Mouse (Mus musculus) neural tube, embryonic 12.5 days (tissue): ENCODE data around the gene Theg. TPM values are rescaled to one million over a fixed set of nuclear protein-coding genes. Genes with fewer than 3 reads are reported as not detected.
A peak's percentile ranks its signal among the peaks of the same experiment; 100 is the strongest.

ENCODE experiments used
- ATAC-seq: fragments of 200-750 bp; cut with Nextera tagmentation; 2 replicates; pipeline ENCODE4 v1.8.0; 2017; ENCODE audit warnings: low read depth, mild to moderate bottlenecking, moderate TSS enrichment, moderate library complexity; ENCODE audit not compliant: low FRiP score
- H3K27ac ChIP-seq: fragments of 300-500 bp; sonication (generic); 2 replicates; pipeline ENCODE4 v1.5.1; 2016
- H3K27me3 ChIP-seq: fragments of 300-500 bp; sonication (generic); replicated peaks from 2 replicates; pipeline ENCODE4 v1.6.1; 2016; ENCODE audit warnings: mild to moderate bottlenecking
- H3K36me3 ChIP-seq: fragments of 300-500 bp; sonication (generic); 2 replicates; pipeline ENCODE4 v1.6.1; 2016; ENCODE audit warnings: mild to moderate bottlenecking
- H3K4me1 ChIP-seq: fragments of 300-500 bp; sonication (generic); 2 replicates; pipeline ENCODE4 v1.6.1; 2016
- H3K4me2 ChIP-seq: fragments of 300-500 bp; sonication (generic); replicated peaks from 2 replicates; pipeline ENCODE4 v1.6.1; 2016; ENCODE audit warnings: mild to moderate bottlenecking
- H3K4me3 ChIP-seq: fragments of 300-500 bp; sonication (generic); 2 replicates; pipeline ENCODE4 v1.5.1; 2016
- H3K9ac ChIP-seq: fragments of 300-500 bp; sonication (generic); 2 replicates; pipeline ENCODE4 v1.6.1; 2016; ENCODE audit warnings: mild to moderate bottlenecking
- H3K9me3 ChIP-seq: fragments of 300-500 bp; sonication (generic); 2 replicates; pipeline ENCODE4 v1.6.1; 2016; ENCODE audit warnings: mild to moderate bottlenecking
- WGBS: fragments of 180-500 bp; shearing (Covaris S2); methylation state at CpG from one replicate; pipeline ENCODE4 v1.1.7; 2016; 5-methylcytosine and 5-hydroxymethylcytosine counted together
- polyA plus RNA-seq: library from polyadenylated mRNA; unstranded; fragments of >200 nt; fragmentation: Nextera tagmentation; extraction: Ambion mirVana; gene quantifications from 2 replicates; pipeline ENCODE4 v1.2.1, GENCODE M21; 2016

Gene Theg
- polyA plus RNA-seq, 1 experiment from 2014 or later = not detected

- 11% methylated on average over 51 of the region's 51 CpGs for WGBS
- H3K4me1 ChIP-seq = peaks cover 24% of the 10 kb centered on the region
- ATAC-seq = peak; percentile 38
- H3K9ac ChIP-seq = peak overlapping the region; percentile 9; the same call in 1 of the 2 replicates
- no peaks in the 10 kb centered on the region for H3K36me3 ChIP-seq
- no peaks in the 10 kb centered on the region for H3K9me3 ChIP-seq
- peak overlapping the region; percentile 5; the same call in 1 of the 2 replicates for H3K4me3 ChIP-seq
- H3K27me3 ChIP-seq = peaks cover 29% of the 10 kb centered on the region
- H3K4me2 ChIP-seq = peak overlapping the region; percentile 100
- H3K27ac ChIP-seq = no peak overlapping the region
Observed at GRCm38 (mm10) chr10:79612192-79613135, 25.3 kb upstream of the Theg start.

GRCm38 (mm10) chr10:79611296-79611695 is 24.2 kb upstream of the Theg start:
- H3K4me2 ChIP-seq = peak overlapping the region; percentile 100; the same call in 1 of the 2 replicates
- ATAC-seq = no peak
- H3K27me3 ChIP-seq = peaks cover 29% of the 10 kb centered on the region
- H3K9ac ChIP-seq = no peak overlapping the region
- H3K27ac ChIP-seq = no peak overlapping the region
- peaks cover 24% of the 10 kb centered on the region for H3K4me1 ChIP-seq
- WGBS = 33% methylated on average over 5 of the region's 5 CpGs
- no peaks in the 10 kb centered on the region for H3K9me3 ChIP-seq
- H3K4me3 ChIP-seq = no peak overlapping the region
- H3K36me3 ChIP-seq = no peaks in the 10 kb centered on the region

GRCm38 (mm10) chr10:79609276-79609675 is 22.1 kb upstream of the Theg start:
- Histone ChIP-seq H3K27ac (no peak overlapping the region), H3K9me3 (no peaks in the 10 kb centered on the region), H3K4me2 (no peak overlapping the region), H3K27me3 (peaks cover 29% of the 10 kb centered on the region), H3K4me1 (peaks cover 24% of the 10 kb centered on the region), H3K9ac (no peak overlapping the region), H3K36me3 (no peaks in the 10 kb centered on the region), H3K4me3 (no peak overlapping the region)
- WGBS = 76% methylated on average over 3 of the region's 3 CpGs
- no peak for ATAC-seq

- no peak for ATAC-seq
Observed at GRCm38 (mm10) chr10:79607892-79608291, 20.8 kb upstream of the Theg start.

GRCm38 (mm10) chr10:79606537-79606936 is 19.4 kb upstream of the Theg start:
- no peak overlapping the region for H3K27ac ChIP-seq
- peaks cover 7% of the 10 kb centered on the region for H3K27me3 ChIP-seq
- no peaks in the 10 kb centered on the region for H3K36me3 ChIP-seq
- no peak overlapping the region for H3K4me2 ChIP-seq
- no peak overlapping the region for H3K4me3 ChIP-seq
- H3K9me3 ChIP-seq = no peaks in the 10 kb centered on the region
- no peak overlapping the region for H3K9ac ChIP-seq
- no peak for ATAC-seq
- H3K4me1 ChIP-seq = peaks cover under 1% of the 10 kb centered on the region; the same call in 1 of the 2 replicates
- 67% methylated on average over 4 of the region's 4 CpGs for WGBS

More at GRCm38 (mm10) chr10:79607892-79608291, 20.8 kb upstream of the Theg start:
- no peaks in the 10 kb centered on the region for H3K9me3 ChIP-seq
- no peak overlapping the region for H3K9ac ChIP-seq
- no peak overlapping the region for H3K27ac ChIP-seq
- H3K4me3 ChIP-seq = no peak overlapping the region
- peaks cover 14% of the 10 kb centered on the region; the same call in 1 of the 2 replicates for H3K4me1 ChIP-seq
- no peaks in the 10 kb centered on the region for H3K36me3 ChIP-seq
- peaks cover 20% of the 10 kb centered on the region for H3K27me3 ChIP-seq
- 41% methylated on average over 2 of the region's 2 CpGs for WGBS
- no peak overlapping the region for H3K4me2 ChIP-seq

GRCm38 (mm10) chr10:79597936-79598230 is 10.8 kb upstream of the Theg start:
- no peak for ATAC-seq
- Histone ChIP-seq H3K9ac (no peak overlapping the region), H3K36me3 (no peaks in the 10 kb centered on the region), H3K27ac (no peak overlapping the region), H3K4me2 (no peak overlapping the region), H3K4me1 (no peaks in the 10 kb centered on the region), H3K27me3 (peaks cover 13% of the 10 kb centered on the region), H3K4me3 (no peak overlapping the region), H3K9me3 (no peaks in the 10 kb centered on the region)
- 72% methylated on average over 4 of the region's 4 CpGs for WGBS

- Histone ChIP-seq H3K4me2 (no peak overlapping the region), H3K36me3 (no peaks in the 10 kb centered on the region), H3K27me3 (peaks cover 13% of the 10 kb centered on the region), H3K27ac (no peak overlapping the region), H3K4me3 (no peak overlapping the region), H3K9ac (no peak overlapping the region), H3K4me1 (no peaks in the 10 kb centered on the region), H3K9me3 (no peaks in the 10 kb centered on the region)
- whole genome bisulfite sequencing = 43% methylated on average over 13 of the region's 13 CpGs
- no peak for ATAC-seq
Observed at GRCm38 (mm10) chr10:79597051-79597935, 10.2 kb upstream of the Theg start.

GRCm38 (mm10) chr10:79595590-79595929 is 8.4 kb upstream of the Theg start:
- no peak overlapping the region for H3K27ac ChIP-seq
- H3K27me3 ChIP-seq = peaks cover 13% of the 10 kb centered on the region
- 58% methylated on average over 8 of the region's 8 CpGs for WGBS
- H3K4me2 ChIP-seq = no peak overlapping the region
- H3K9me3 ChIP-seq = no peaks in the 10 kb centered on the region
- no peaks in the 10 kb centered on the region for H3K36me3 ChIP-seq
- H3K9ac ChIP-seq = no peak overlapping the region
- ATAC-seq = no peak
- no peak overlapping the region for H3K4me3 ChIP-seq
- H3K4me1 ChIP-seq = no peaks in the 10 kb centered on the region

- peak; percentile 90 for ATAC-seq
- H3K9ac ChIP-seq = no peak overlapping the region
- no peak overlapping the region for H3K27ac ChIP-seq
- WGBS = 16% methylated on average over 17 of the region's 17 CpGs
- no peaks in the 10 kb centered on the region for H3K36me3 ChIP-seq
- no peaks in the 10 kb centered on the region for H3K9me3 ChIP-seq
- no peak overlapping the region for H3K4me3 ChIP-seq
- H3K27me3 ChIP-seq = peaks cover 13% of the 10 kb centered on the region
- H3K4me2 ChIP-seq = peak overlapping the region; percentile 22; the same call in 1 of the 2 replicates
- H3K4me1 ChIP-seq = no peaks in the 10 kb centered on the region
Observed at GRCm38 (mm10) chr10:79594872-79595589, 7.9 kb upstream of the Theg start.

- ATAC-seq = no peak
- no peak overlapping the region for H3K4me3 ChIP-seq
- no peaks in the 10 kb centered on the region for H3K4me1 ChIP-seq
- no peak overlapping the region for H3K4me2 ChIP-seq
- no peaks in the 10 kb centered on the region for H3K9me3 ChIP-seq
- WGBS = 61% methylated on average over 6 of the region's 6 CpGs
- H3K27ac ChIP-seq = no peak overlapping the region
- no peaks in the 10 kb centered on the region for H3K36me3 ChIP-seq
- H3K9ac ChIP-seq = no peak overlapping the region
- H3K27me3 ChIP-seq = peaks cover 13% of the 10 kb centered on the region
Observed at GRCm38 (mm10) chr10:79594111-79594510, 7.0 kb upstream of the Theg start.

GRCm38 (mm10) chr10:79590702-79591101 is 3.6 kb upstream of the Theg start:
- 97% methylated on average over 1 of the region's 1 CpGs for WGBS
- H3K27ac ChIP-seq = no peak overlapping the region
- H3K36me3 ChIP-seq = no peaks in the 10 kb centered on the region
- H3K4me2 ChIP-seq = no peak overlapping the region
- H3K4me3 ChIP-seq = no peak overlapping the region
- H3K9ac ChIP-seq = no peak overlapping the region
- H3K9me3 ChIP-seq = no peaks in the 10 kb centered on the region
- no peaks in the 10 kb centered on the region for H3K4me1 ChIP-seq
- H3K27me3 ChIP-seq = peaks cover 7% of the 10 kb centered on the region
- no peak for ATAC-seq

- no peak overlapping the region for H3K9ac ChIP-seq
Observed at GRCm38 (mm10) chr10:79587752-79588126, 608 bp upstream of the Theg start.

More at GRCm38 (mm10) chr10:79587752-79588126, 608 bp upstream of the Theg start:
- Histone ChIP-seq H3K27ac (no peak overlapping the region), H3K4me1 (no peaks in the 10 kb centered on the region), H3K4me2 (no peak overlapping the region), H3K27me3 (no peaks in the 10 kb centered on the region), H3K36me3 (no peaks in the 10 kb centered on the region), H3K9me3 (no peaks in the 10 kb centered on the region), H3K4me3 (no peak overlapping the region)
- WGBS = 73% methylated on average over 4 of the region's 4 CpGs
- ATAC-seq = no peak
